8 mouse cellular contexts compared by ENCODE assay signal in genomic region chr11:51756352-51756771, GRCm38 (mm10). TPM values are rescaled to one million over a fixed set of nuclear protein-coding genes. Genes with fewer than 3 reads are reported as not detected.
DNase-seq lines count a peak whose midpoint lies in the region; ATAC-seq and TF ChIP-seq lines count a peak whose summit lies in the region.

No protein-coding gene starts in this region.

- peak; percentile 99 for DNase-seq in gastrocnemius, adult 2 months
- peak; percentile 96 for DNase-seq in hindbrain, postnatal 0 days (ENCODE audit: low spot score)
- peak; percentile 90 to 91 for DNase-seq in left cerebral cortex, adult 2 months (ENCODE audit: extremely low spot score in 1 of 2, low spot score in 2 of 2)
- DNase-seq in retina, postnatal 7 days (ENCODE audit: low read depth, low spot score): peak; percentile 84
- DNase-seq in urinary bladder, adult 18-20 months (ENCODE audit: low spot score in 2 of 2): peak; percentile 91

- H3K36me3 ChIP-seq in hindbrain, postnatal 0 days (ENCODE audit: insufficient read depth, low read length): no peaks in the 10 kb centered on the region
- no peaks in the 10 kb centered on the region for H3K36me3 ChIP-seq in macrophage (ENCODE audit: inconsistent target)

- H3K9ac ChIP-seq in hindbrain, postnatal 0 days (replicated peaks; ENCODE audit: low read length): peak overlapping the region; percentile 89

- peak overlapping the region; percentile 67 for H3K4me2 ChIP-seq in hindbrain, postnatal 0 days (ENCODE audit: low read depth, low read length)

- peaks cover 17% of the 10 kb centered on the region for H3K4me1 ChIP-seq in hindbrain, postnatal 0 days (ENCODE audit: insufficient read depth, low read length)

- peaks cover 45% of the 10 kb centered on the region for H3K79me2 ChIP-seq in macrophage (ENCODE audit: inconsistent target)

- peak; percentile 70 for ATAC-seq in activated CD4-positive, CD25-positive, alpha-beta regulatory T cell, adult 4 months
- ATAC-seq in common myeloid progenitor, adult 5-6 weeks (replicated peaks; ENCODE audit: low read depth, poor library complexity, severe bottlenecking): peak; percentile 93
- ATAC-seq in hindbrain, postnatal 0 days: peak; percentile 99

- no peak for TF ChIP-seq CTCF in gastrocnemius, adult 2 months (IDR thresholded peaks at IDR 0.05)
- no peak for TF ChIP-seq CTCF in hindbrain, postnatal 0 days (IDR thresholded peaks at IDR 0.05; ENCODE audit: low read depth)
- TF ChIP-seq CTCF in left cerebral cortex, adult 2 months (IDR thresholded peaks at IDR 0.05): no peak

- peak overlapping the region; percentile 98 for H3K27ac ChIP-seq in gastrocnemius, adult 2 months
- H3K27ac ChIP-seq in hindbrain, postnatal 0 days: peak overlapping the region; percentile 74
- H3K27ac ChIP-seq in left cerebral cortex, adult 2 months: peak overlapping the region; percentile 92
- H3K27ac ChIP-seq in macrophage: peak overlapping the region; percentile 78

- intact Hi-C loops in gastrocnemius, adult 2 months (cut with DNase I): no loop called here
- intact Hi-C loops in left cerebral cortex, adult 2 months (cut with DNase I): no loop called here

- no peaks in the 10 kb centered on the region for H3K27me3 ChIP-seq in hindbrain, postnatal 0 days (ENCODE audit: insufficient read depth, low read length)

- no peaks in the 10 kb centered on the region for H3K9me3 ChIP-seq in hindbrain, postnatal 0 days (ENCODE audit: low read length)

- WGBS in hindbrain, postnatal 0 days: 1% methylated on average over 41 of the region's 41 CpGs
- WGBS in macrophage (ENCODE audit: missing documents): under 1% methylated on average over 41 of the region's 41 CpGs

- peak overlapping the region; percentile 93 for H3K4me3 ChIP-seq in gastrocnemius, adult 2 months
- peak overlapping the region; percentile 78 for H3K4me3 ChIP-seq in hindbrain, postnatal 0 days (ENCODE audit: low read length)
- peak overlapping the region; percentile 100 for H3K4me3 ChIP-seq in left cerebral cortex, adult 2 months
- peak overlapping the region; percentile 74 for H3K4me3 ChIP-seq in macrophage (ENCODE audit: inconsistent target)

RNA-seq across cellular contexts. Expression of gene Sec24a, which starts 7.1 kb away (rescaled TPM):
- polyA plus RNA-seq in activated CD4-positive, CD25-positive, alpha-beta regulatory T cell, adult 4 months (2017; shearing (Covaris generic)): 10 to 100 TPM; 20.9 to 28.3 TPM
- 10.4 and 11.0 TPM in 2 replicates for total RNA-seq in common myeloid progenitor, adult 5-6 weeks (2017)
- 10 to 100 TPM; 41.1 to 56.0 TPM for total RNA-seq in gastrocnemius, adult 2 months (2021)
- 13.4 and 13.9 TPM in 2 replicates for total RNA-seq in hindbrain, postnatal 0 days (2014; rRNA removed)
- 10.6 and 11.9 TPM in 2 replicates for polyA plus RNA-seq in hindbrain, postnatal 0 days (2015; fragmentation: Nextera tagmentation; extraction: Ambion mirVana)
- total RNA-seq in left cerebral cortex, adult 2 months (2021): 10 to 100 TPM; 21.0 to 21.2 TPM
- total RNA-seq in macrophage (2018; cell fraction: chromatin; rRNA removed): 100 to 1,000 TPM in 7 of 26 experiments, 10 to 100 TPM in 19; 36.8 to 221 (median 73.2) TPM
- total RNA-seq in macrophage (2018; cell fraction: cytosol; rRNA removed): 10 to 100 TPM; 16.6 to 39.5 (median 24.1) TPM
- 100 to 1,000 TPM in 4 of 26 experiments, 10 to 100 TPM in 22; 32.4 to 175 (median 54.4) TPM for total RNA-seq in macrophage (2018; cell fraction: nucleus; rRNA removed)
- 10.7 to 11.3 TPM (median 10.9 TPM) in 3 replicates for polyA plus RNA-seq in macrophage (2018)

RNA-seq across cellular contexts. Expression of gene Sar1b, which starts 7.1 kb away (rescaled TPM):
- polyA plus RNA-seq in activated CD4-positive, CD25-positive, alpha-beta regulatory T cell, adult 4 months (2017; shearing (Covaris generic)): 100 to 1,000 TPM; 152 to 155 TPM
- 48.7 and 61.4 TPM in 2 replicates for total RNA-seq in common myeloid progenitor, adult 5-6 weeks (2017)
- total RNA-seq in gastrocnemius, adult 2 months (2021): 100 to 1,000 TPM; 439 to 509 TPM
- total RNA-seq in hindbrain, postnatal 0 days (2014; rRNA removed): 78.2 and 118 TPM in 2 replicates
- 235 and 244 TPM in 2 replicates for polyA plus RNA-seq in hindbrain, postnatal 0 days (2015; fragmentation: Nextera tagmentation; extraction: Ambion mirVana)
- 10 to 100 TPM; 61.0 to 65.0 TPM for total RNA-seq in left cerebral cortex, adult 2 months (2021)
- total RNA-seq in macrophage (2018; cell fraction: chromatin; rRNA removed): 10 to 100 TPM in 9 of 26 experiments, 1 to 10 TPM in 17; 3.8 to 13.4 (median 8.6) TPM
- 10 to 100 TPM; 56.1 to 87.5 (median 72.9) TPM for total RNA-seq in macrophage (2018; cell fraction: cytosol; rRNA removed)
- 10 to 100 TPM; 12.0 to 43.5 (median 28.1) TPM for total RNA-seq in macrophage (2018; cell fraction: nucleus; rRNA removed)
- polyA plus RNA-seq in macrophage (2018): 56.1 to 92.5 TPM (median 74.9 TPM) in 3 replicates

Comparison
In these comparisons a context has a peak if more than half of its experiments do, and no peak if none do; other contexts are left out.
1. Peak in every context shown above with its lines: DNase-seq, ATAC-seq, H3K4me3 ChIP-seq and H3K27ac ChIP-seq.